Mouse (Mus musculus) hindbrain, embryonic 11.5 days (tissue): ENCODE measurements around the gene Cnp. TPM values are rescaled to one million over a fixed set of nuclear protein-coding genes. Genes with fewer than 3 reads are reported as not detected.
A peak's percentile ranks its signal among the peaks of the same experiment; 100 is the strongest.

Source experiments
- ATAC-seq: fragments of 200-750 bp; cut with Nextera tagmentation; 2 replicates; pipeline ENCODE4 v1.8.0; 2017; ENCODE audit warnings: mild to moderate bottlenecking, moderate TSS enrichment, moderate library complexity; ENCODE audit not compliant: low FRiP score
- DNase-seq: peaks from one replicate; pipeline ENCODE4 v3.0.0-alpha.2; 2015; ENCODE audit warnings: low spot score
- H3K27ac ChIP-seq: fragments of 300-500 bp; sonication (generic); 2 replicates; pipeline ENCODE4 v1.5.1; 2014; ENCODE audit warnings: mild to moderate bottlenecking, low read depth, low read length
- H3K27me3 ChIP-seq: fragments of 300-500 bp; sonication (generic); 2 replicates; pipeline ENCODE4 v1.6.1; 2014; ENCODE audit warnings: mild to moderate bottlenecking, low read length, moderate library complexity, mixed read lengths; ENCODE audit not compliant: control insufficient read depth, insufficient read depth
- H3K36me3 ChIP-seq: fragments of 300-500 bp; sonication (generic); 2 replicates; pipeline ENCODE4 v1.6.1; 2014; ENCODE audit warnings: mild to moderate bottlenecking, low read length, moderate library complexity, mixed read lengths; ENCODE audit not compliant: control insufficient read depth, insufficient read depth
- H3K4me1 ChIP-seq: fragments of 300-500 bp; sonication (generic); replicated peaks from 2 replicates; pipeline ENCODE4 v1.6.1; 2014; ENCODE audit warnings: low read length, mixed read lengths; ENCODE audit not compliant: control insufficient read depth, insufficient read depth
- H3K4me2 ChIP-seq: fragments of 300-500 bp; sonication (generic); replicated peaks from 2 replicates; pipeline ENCODE4 v1.6.1; 2014; ENCODE audit warnings: mild to moderate bottlenecking, low read depth, low read length
- H3K4me3 ChIP-seq: fragments of 300-500 bp; sonication (generic); 2 replicates; pipeline ENCODE4 v1.5.1; 2014; ENCODE audit warnings: low read depth, low read length
- H3K9ac ChIP-seq: fragments of 300-500 bp; sonication (generic); 2 replicates; pipeline ENCODE4 v1.6.1; 2014; ENCODE audit warnings: low read depth, low read length
- H3K9me3 ChIP-seq: fragments of 300-500 bp; sonication (generic); 2 replicates; pipeline ENCODE4 v1.6.1; 2016; ENCODE audit warnings: low read length; ENCODE audit not compliant: control insufficient read depth
- WGBS: fragments of 180-500 bp; shearing (Covaris S2); extraction: QIAGEN DNeasy Blood & Tissue Kit; methylation state at CpG from one replicate; pipeline ENCODE4 v1.1.7; 2014; 5-methylcytosine and 5-hydroxymethylcytosine counted together
- polyA plus RNA-seq: library from polyadenylated mRNA; unstranded; fragments of >200 nt; fragmentation: Nextera tagmentation; extraction: Ambion mirVana; gene quantifications from 2 replicates; pipeline ENCODE4 v1.2.1, GENCODE M21; 2014

Gene Cnp
- polyA plus RNA-seq, 1 experiment from 2014 or later = 17.8 TPM

DNA sequence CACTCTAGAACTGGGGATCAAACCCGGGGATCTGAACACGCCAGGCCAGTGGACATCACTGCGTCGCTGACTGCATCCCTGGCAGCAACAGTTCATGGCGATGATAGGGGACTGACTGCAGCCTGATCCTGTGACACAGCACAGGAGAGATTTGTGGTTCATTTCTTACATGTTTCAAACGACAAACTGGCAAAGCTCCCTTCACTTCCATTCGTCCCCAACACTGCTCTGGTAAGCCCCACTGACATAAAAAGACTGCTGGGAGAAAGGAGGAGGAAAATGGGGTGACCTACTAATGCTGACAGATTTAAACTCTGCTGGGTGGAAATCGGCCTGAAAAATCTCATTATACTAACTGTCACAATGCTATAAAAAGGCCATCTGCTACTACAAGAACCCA lies 29.1 kb downstream of the Cnp start:
- Histone ChIP-seq H3K27me3 (no peaks in the 10 kb centered on the region), H3K4me3 (no peak overlapping the region), H3K9me3 (no peaks in the 10 kb centered on the region), H3K9ac (no peak overlapping the region), H3K36me3 (no peaks in the 10 kb centered on the region; the same call in 1 of the 2 replicates), H3K27ac (no peak overlapping the region), H3K4me2 (no peak overlapping the region), H3K4me1 (no peaks in the 10 kb centered on the region)
- ATAC-seq (no peak), DNase-seq (no peak)
- WGBS = 92% methylated on average over 8 of the region's 8 CpGs

DNA sequence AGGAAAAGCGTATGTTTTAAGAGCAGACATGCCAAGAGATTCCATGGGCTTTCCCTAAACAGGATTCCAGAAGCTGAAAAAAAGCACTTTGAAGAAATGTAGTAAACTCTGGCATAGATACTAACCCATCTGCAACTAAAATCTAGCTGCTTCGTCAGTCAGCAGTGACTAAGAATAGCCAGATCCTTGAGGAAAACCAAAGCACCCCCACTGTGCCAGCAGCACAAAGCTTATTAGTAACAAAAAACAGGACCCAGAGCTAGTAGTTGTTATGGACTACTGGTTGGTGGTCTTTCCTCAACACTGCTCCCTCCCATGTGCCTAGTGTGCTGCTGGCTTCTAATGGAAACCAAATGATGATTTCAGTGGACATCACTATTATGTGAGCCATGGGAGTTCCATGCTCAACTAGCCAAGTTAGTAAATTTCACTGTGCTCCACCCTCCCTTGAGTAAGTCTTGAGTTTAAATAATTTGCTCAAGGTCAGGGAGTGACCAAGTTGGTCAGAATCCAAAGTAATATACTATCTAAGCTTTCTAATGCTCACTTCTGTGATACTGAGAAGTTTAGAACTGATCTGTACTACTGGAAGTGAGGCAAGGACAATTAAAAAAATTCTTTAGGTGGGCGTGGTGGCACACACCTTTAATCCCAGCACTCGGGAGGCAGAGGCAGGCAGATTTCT lies 29.8 kb downstream of the Cnp start:
- H3K36me3 ChIP-seq = no peaks in the 10 kb centered on the region
- H3K27ac ChIP-seq = no peak overlapping the region
- DNase-seq (no peak), ATAC-seq (no peak)
- H3K4me1 ChIP-seq = no peaks in the 10 kb centered on the region
- no peaks in the 10 kb centered on the region for H3K9me3 ChIP-seq
- H3K9ac ChIP-seq = no peak overlapping the region
- H3K4me2 ChIP-seq = no peak overlapping the region
- H3K27me3 ChIP-seq = no peaks in the 10 kb centered on the region
- WGBS = 90% methylated on average over 4 of the region's 4 CpGs
- H3K4me3 ChIP-seq = no peak overlapping the region

DNA sequence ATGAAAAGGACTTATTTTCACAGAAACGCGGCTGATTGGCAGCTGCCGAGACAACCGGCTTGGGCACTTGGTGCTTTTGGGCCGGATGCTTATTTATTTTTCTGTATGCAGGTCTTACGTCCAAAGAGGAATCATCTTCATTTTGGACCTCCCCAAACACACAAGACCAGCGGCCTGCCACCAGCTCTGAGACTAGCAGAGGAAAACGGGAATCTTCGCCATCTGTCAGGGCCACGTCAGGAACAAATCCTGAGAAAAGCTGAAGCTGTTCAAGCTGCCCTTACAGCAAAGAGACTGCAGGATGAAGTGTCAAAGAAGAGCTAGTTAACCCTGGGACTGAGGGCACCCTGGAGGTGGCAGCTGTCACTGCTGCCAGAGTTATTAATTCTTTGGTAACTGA lies 30.7 kb downstream of the Cnp start:
- no peak overlapping the region for H3K4me3 ChIP-seq
- H3K27me3 ChIP-seq = no peaks in the 10 kb centered on the region
- ATAC-seq (no peak), DNase-seq (no peak)
- no peak overlapping the region for H3K4me2 ChIP-seq
- H3K36me3 ChIP-seq = no peaks in the 10 kb centered on the region
- no peak overlapping the region for H3K9ac ChIP-seq
- no peaks in the 10 kb centered on the region for H3K9me3 ChIP-seq
- 91% methylated on average over 10 of the region's 10 CpGs for WGBS
- H3K4me1 ChIP-seq = no peaks in the 10 kb centered on the region
- H3K27ac ChIP-seq = no peak overlapping the region

GRCm38 (mm10) chr11:100607121-100607520 lies 32.4 kb downstream of the Cnp start:
- ATAC-seq (no peak), DNase-seq (no peak)
- H3K27ac ChIP-seq = no peak overlapping the region
- H3K4me3 ChIP-seq = no peak overlapping the region
- no peaks in the 10 kb centered on the region for H3K9me3 ChIP-seq
- WGBS = 97% methylated on average over 6 of the region's 6 CpGs
- H3K36me3 ChIP-seq = no peaks in the 10 kb centered on the region
- H3K27me3 ChIP-seq = no peaks in the 10 kb centered on the region
- H3K4me1 ChIP-seq = no peaks in the 10 kb centered on the region
- no peak overlapping the region for H3K9ac ChIP-seq
- no peak overlapping the region for H3K4me2 ChIP-seq

DNA sequence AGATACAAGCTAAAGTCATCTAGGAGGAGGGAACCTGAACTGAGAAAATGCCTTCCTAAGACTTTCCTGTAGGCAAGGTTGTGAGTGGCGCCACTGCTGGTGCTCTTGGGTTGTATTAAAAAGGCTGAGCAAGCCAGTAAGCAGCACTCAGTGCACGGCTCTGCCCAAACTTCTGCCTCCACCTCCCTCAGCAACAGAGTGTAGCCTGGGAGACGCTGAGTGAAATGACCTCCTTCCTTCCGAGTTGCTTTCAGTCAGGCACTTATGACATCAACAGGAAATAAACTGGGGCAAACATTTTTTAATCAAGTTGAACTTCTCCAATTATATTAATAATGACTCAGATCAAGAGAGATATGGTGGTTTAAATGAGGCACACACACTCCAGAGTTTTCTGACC lies 34.1 kb downstream of the Cnp start:
- no peaks in the 10 kb centered on the region for H3K4me1 ChIP-seq
- H3K4me2 ChIP-seq = no peak overlapping the region
- ATAC-seq (no peak), DNase-seq (no peak)
- no peak overlapping the region for H3K4me3 ChIP-seq
- H3K27me3 ChIP-seq = no peaks in the 10 kb centered on the region
- 85% methylated on average over 4 of the region's 4 CpGs for WGBS
- no peaks in the 10 kb centered on the region for H3K36me3 ChIP-seq
- no peak overlapping the region for H3K9ac ChIP-seq
- no peak overlapping the region for H3K27ac ChIP-seq
- no peaks in the 10 kb centered on the region for H3K9me3 ChIP-seq

DNA sequence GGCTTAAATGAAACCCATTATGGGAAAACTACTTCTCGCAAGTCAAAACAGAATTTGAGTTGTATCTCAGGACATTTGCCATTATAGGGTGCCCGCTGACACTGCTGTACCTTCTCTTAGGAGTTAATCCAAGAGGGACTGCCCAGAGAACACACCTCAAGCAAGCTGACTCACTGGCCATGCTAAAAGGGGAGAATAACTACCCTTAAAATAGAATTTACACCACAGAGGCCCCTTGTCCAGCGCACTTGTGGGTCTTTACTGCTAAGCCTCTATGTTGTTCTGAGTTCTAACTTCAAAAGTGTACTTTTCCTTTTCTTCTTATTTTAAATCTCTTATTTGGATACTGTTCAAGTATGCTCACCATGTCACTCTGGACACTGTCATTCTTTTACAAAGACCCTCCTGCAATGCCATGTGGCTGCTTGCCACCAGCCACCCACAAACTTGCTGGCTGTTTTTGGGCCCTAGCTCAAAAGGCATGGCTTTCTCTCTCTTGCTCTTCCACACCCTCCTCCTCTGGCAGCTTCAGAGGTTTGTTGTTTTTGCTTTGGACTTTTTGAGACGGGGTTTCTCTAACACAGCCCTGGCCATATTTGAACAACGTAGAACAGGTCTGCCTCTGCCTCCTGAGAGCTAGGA lies 34.8 kb downstream of the Cnp start:
- whole genome bisulfite sequencing = 91% methylated on average over 5 of the region's 5 CpGs
- no peaks in the 10 kb centered on the region for H3K9me3 ChIP-seq
- H3K36me3 ChIP-seq = no peaks in the 10 kb centered on the region
- no peak overlapping the region for H3K9ac ChIP-seq
- H3K27ac ChIP-seq = no peak overlapping the region
- DNase-seq = no peak
- no peak overlapping the region for H3K4me2 ChIP-seq
- H3K4me1 ChIP-seq = no peaks in the 10 kb centered on the region
- H3K27me3 ChIP-seq = no peaks in the 10 kb centered on the region
- ATAC-seq = no peak
- H3K4me3 ChIP-seq = no peak overlapping the region

DNA sequence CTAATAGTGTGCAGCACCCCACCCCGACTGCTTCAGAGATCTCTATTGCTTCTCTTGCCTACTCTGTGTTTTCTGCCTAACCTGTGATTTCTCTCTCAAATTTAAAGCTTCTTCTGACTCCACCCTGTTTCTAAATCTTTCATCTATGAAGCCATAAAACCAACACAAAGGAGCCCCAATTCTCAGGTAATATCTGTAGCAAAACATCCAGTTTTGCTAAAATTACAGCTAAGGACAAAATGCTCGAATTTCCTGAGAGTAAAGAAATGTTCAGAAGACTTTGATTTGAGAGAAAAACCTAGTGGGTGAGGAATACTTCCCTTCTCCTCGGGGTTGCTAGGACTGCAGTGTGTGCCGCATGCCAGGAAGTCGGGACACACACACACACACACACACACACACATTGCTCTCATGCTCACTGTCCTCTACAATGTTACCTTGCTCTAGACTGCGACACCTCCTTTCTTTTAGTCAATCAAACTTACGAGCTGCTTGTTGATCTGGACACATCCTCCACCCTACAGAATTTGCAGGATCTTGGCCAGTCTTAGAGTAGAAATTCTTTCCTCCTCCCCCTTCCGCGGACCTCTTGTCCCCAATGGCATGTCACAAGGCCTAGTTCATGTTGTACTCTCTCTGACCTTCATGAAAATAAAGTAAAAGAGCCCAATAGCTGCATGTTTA lies 35.4 kb downstream of the Cnp start:
- H3K4me2 ChIP-seq = no peak overlapping the region
- WGBS = 86% methylated on average over 9 of the region's 9 CpGs
- H3K4me1 ChIP-seq = no peaks in the 10 kb centered on the region
- no peak overlapping the region for H3K27ac ChIP-seq
- no peaks in the 10 kb centered on the region for H3K36me3 ChIP-seq
- no peak for ATAC-seq
- no peak overlapping the region for H3K4me3 ChIP-seq
- no peak overlapping the region for H3K9ac ChIP-seq
- no peak for DNase-seq
- no peaks in the 10 kb centered on the region for H3K27me3 ChIP-seq
- no peaks in the 10 kb centered on the region for H3K9me3 ChIP-seq

DNA sequence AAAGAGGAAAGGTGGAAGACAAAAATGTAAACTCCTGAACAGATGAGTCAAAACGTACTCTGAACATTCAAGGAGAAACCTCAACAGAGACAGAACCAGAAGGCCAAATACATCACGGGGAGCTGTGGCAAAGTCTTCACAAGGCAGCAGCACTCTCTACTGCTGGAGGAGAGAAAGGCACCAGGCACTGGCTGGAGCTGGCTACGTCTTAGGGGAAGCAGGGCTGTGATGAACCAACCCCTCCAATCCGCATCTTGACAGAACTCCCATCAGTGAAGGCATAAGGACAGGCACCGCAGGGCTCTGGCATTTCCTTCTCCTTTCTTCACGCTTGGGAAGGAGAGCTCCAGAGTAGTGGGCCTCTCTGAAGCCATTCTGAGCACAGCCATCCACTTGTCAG lies 36.9 kb downstream of the Cnp start:
- WGBS = 89% methylated on average over 6 of the region's 6 CpGs
- H3K27ac ChIP-seq = no peak overlapping the region
- no peak overlapping the region for H3K4me2 ChIP-seq
- DNase-seq (no peak), ATAC-seq (no peak)
- H3K9ac ChIP-seq = no peak overlapping the region
- no peaks in the 10 kb centered on the region for H3K9me3 ChIP-seq
- H3K36me3 ChIP-seq = no peaks in the 10 kb centered on the region
- H3K4me3 ChIP-seq = no peak overlapping the region
- H3K4me1 ChIP-seq = no peaks in the 10 kb centered on the region
- no peaks in the 10 kb centered on the region for H3K27me3 ChIP-seq

DNA sequence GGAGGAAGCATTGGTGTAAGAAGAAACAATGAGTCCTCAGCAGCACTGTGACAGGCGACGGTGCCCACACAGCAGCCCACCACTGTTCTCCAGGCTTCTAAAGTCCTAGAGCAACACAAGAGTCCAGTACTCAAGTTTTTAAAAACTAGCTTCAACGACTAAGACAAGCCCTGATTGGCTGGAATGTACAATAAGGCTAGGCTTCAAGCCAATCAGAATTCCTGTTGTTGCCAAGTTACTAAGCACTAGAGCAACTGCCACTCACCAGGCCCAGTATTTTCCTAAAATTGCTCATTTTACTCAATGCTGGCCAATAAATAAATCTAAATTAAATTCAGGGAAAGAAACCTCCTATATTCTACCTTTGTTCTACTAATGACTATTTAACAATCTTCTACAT lies 38.5 kb downstream of the Cnp start:
- H3K27me3 ChIP-seq = no peaks in the 10 kb centered on the region
- no peaks in the 10 kb centered on the region for H3K9me3 ChIP-seq
- WGBS = 95% methylated on average over 3 of the region's 3 CpGs
- H3K4me2 ChIP-seq = no peak overlapping the region
- H3K36me3 ChIP-seq = no peaks in the 10 kb centered on the region
- ATAC-seq (no peak), DNase-seq (peak; percentile 28)
- H3K4me3 ChIP-seq = no peak overlapping the region
- 0 out of 2 replicates have a peak, but pooled peaks cover 1% of the 10 kb centered on the region for H3K4me1 ChIP-seq
- no peak overlapping the region for H3K27ac ChIP-seq
- no peak overlapping the region for H3K9ac ChIP-seq
